Comparison of ENCODE assay signal across 13 mouse cellular contexts in the genomic region with DNA sequence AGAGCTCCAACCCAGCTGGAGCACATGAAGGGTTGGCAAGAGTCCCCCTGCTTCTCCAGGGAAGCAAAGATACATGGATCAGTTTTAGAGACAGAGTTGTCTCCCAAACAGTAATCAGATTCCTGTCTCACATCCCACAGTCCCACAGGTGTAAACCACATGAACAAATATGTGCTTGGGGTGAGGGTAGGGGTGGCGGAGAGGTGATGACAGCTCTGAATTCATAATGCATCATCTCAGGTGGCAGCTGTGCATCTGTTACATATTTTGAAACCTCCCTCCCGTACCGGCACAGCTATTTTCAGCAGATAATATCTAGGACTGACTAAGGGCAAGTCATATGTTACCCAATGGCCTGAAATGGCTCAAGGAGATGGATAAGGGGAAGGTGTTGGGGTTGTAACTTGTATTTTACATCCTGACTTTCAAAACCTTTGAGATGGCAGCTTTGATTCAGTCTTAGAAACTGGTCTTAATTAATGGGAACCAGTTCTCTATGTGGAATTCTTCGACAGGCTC.
"Had no signal": no experiment of that assay in that cellular context is flagged by ENCODE, and none has a peak within 500 bp of the region (broad histone marks: within the 10 kb centered on the region; RNA-seq: fewer than 3 reads in every experiment).

No protein-coding gene starts in this region.

- DNase-seq: kidney, adult 2 months; kidney, postnatal 14 days; lung, embryonic 14.5 days; lung, postnatal 10 days; lung, postnatal 4 days; retina, postnatal 1 day; thymus, postnatal 4 days had no signal

- H3K4me2 ChIP-seq: kidney, embryonic 15.5 days; liver, embryonic 11.5 days; liver, embryonic 15.5 days; lung, embryonic 14.5 days; midbrain, embryonic 12.5 days; neural tube, embryonic 13.5 days had no signal

- H3K27me3 ChIP-seq: kidney, embryonic 15.5 days; liver, embryonic 15.5 days; midbrain, embryonic 12.5 days; neural tube, embryonic 13.5 days had no signal

- H3K9me3 ChIP-seq: kidney, embryonic 15.5 days; liver, embryonic 15.5 days; midbrain, embryonic 12.5 days; neural tube, embryonic 13.5 days had no signal

- H3K4me1 ChIP-seq: kidney, embryonic 15.5 days; liver, embryonic 15.5 days; midbrain, embryonic 12.5 days; neural tube, embryonic 13.5 days had no signal

- H3K27ac ChIP-seq: kidney, embryonic 15.5 days; liver, embryonic 15.5 days; midbrain, embryonic 12.5 days; neural tube, embryonic 13.5 days; stomach, postnatal 0 days had no signal

- H3K4me3 ChIP-seq: kidney, embryonic 15.5 days; liver, embryonic 15.5 days; midbrain, embryonic 12.5 days; neural tube, embryonic 13.5 days had no signal

- H3K36me3 ChIP-seq: kidney, embryonic 15.5 days; liver, embryonic 15.5 days; midbrain, embryonic 12.5 days; neural tube, embryonic 13.5 days had no signal

- H3K9ac ChIP-seq: kidney, embryonic 15.5 days; liver, embryonic 15.5 days; lung, embryonic 14.5 days; midbrain, embryonic 12.5 days; neural tube, embryonic 13.5 days had no signal
